8 mouse cellular contexts compared by ENCODE assay signal in genomic region chr7:143548231-143548961, GRCm38 (mm10). TPM values are rescaled to one million over a fixed set of nuclear protein-coding genes. Genes with fewer than 3 reads are reported as not detected.
DNase-seq lines count a peak whose midpoint lies in the region; ATAC-seq and TF ChIP-seq lines count a peak whose summit lies in the region.

No protein-coding gene starts in this region.

- intact Hi-C loops in heart, postnatal 36 days (cut with DNase I), result no loop called here

- peaks cover 19% of the 10 kb centered on the region; the same call in 1 of the 2 replicates for H3K79me2 ChIP-seq in liver, adult 2 months (ENCODE audit: control insufficient read depth, insufficient read depth, low read length)

- under 1% methylated on average over 63 of the region's 63 CpGs for WGBS in heart, embryonic 10.5 days
- under 1% methylated on average over 36 of the region's 63 CpGs for WGBS in forebrain, embryonic 13.5 days
- WGBS in liver, adult 2 months, result under 1% methylated on average over 36 of the region's 63 CpGs
- WGBS in neural tube, embryonic 14.5 days, result under 1% methylated on average over 62 of the region's 63 CpGs

- peak overlapping the region; percentile 87 for H3K4me2 ChIP-seq in forebrain, embryonic 13.5 days
- peak overlapping the region; percentile 91 for H3K4me2 ChIP-seq in neural tube, embryonic 14.5 days (ENCODE audit: low read depth, low read length)

- H3K4me1 ChIP-seq in heart, embryonic 10.5 days, result peaks cover 19% of the 10 kb centered on the region
- peaks cover 41% of the 10 kb centered on the region for H3K4me1 ChIP-seq in forebrain, embryonic 13.5 days
- H3K4me1 ChIP-seq in liver, adult 2 months (ENCODE audit: control insufficient read depth, insufficient read depth, low read length), result peaks cover 8% of the 10 kb centered on the region
- H3K4me1 ChIP-seq in neural tube, embryonic 14.5 days (ENCODE audit: control insufficient read depth, insufficient read depth, low read length), result peaks cover 24% of the 10 kb centered on the region; the same call in 1 of the 2 replicates

- peak; percentile 23; the same call in 1 of the 2 replicates for TF ChIP-seq POLR2A in liver, adult 2 months (IDR thresholded peaks at IDR 0.05; ENCODE audit: extremely low read depth, insufficient read depth, low read length)

- H3K27ac ChIP-seq in heart, embryonic 10.5 days, result peak overlapping the region; percentile 98
- peak overlapping the region; percentile 83 for H3K27ac ChIP-seq in forebrain, embryonic 13.5 days
- peak overlapping the region; percentile 91 for H3K27ac ChIP-seq in liver, adult 2 months (replicated peaks; ENCODE audit: insufficient read depth, low read depth, low read length)
- H3K27ac ChIP-seq in neural tube, embryonic 14.5 days (ENCODE audit: low read depth, low read length), result peak overlapping the region; percentile 90

- H3K4me3 ChIP-seq in heart, embryonic 10.5 days, result peak overlapping the region; percentile 83
- peak overlapping the region; percentile 80 for H3K4me3 ChIP-seq in forebrain, embryonic 13.5 days
- peak overlapping the region; percentile 87 for H3K4me3 ChIP-seq in liver, adult 2 months (ENCODE audit: insufficient read depth, low read depth, low read length)
- peak overlapping the region; percentile 92 for H3K4me3 ChIP-seq in neural tube, embryonic 14.5 days (ENCODE audit: low read depth, low read length)

- peak; percentile 89 for DNase-seq in heart, embryonic 10.5 days (ENCODE audit: low spot score)
- DNase-seq in heart, postnatal 36 days, result no peak
- DNase-seq in 3134 (ENCODE audit: extremely low read depth, insufficient read length, low spot score), result peak; percentile 80
- DNase-seq in T-cell, adult 2 months (ENCODE audit: low spot score), result peak; percentile 87
- peak; percentile 60 for DNase-seq in liver, adult 2 months (ENCODE audit: extremely low read depth, low read depth, low spot score)
- no peak for DNase-seq in Muller cell, postnatal 12 days (ENCODE audit: inconsistent ontology term)

- H3K9me3 ChIP-seq in heart, embryonic 10.5 days, result no peaks in the 10 kb centered on the region
- H3K9me3 ChIP-seq in forebrain, embryonic 13.5 days (replicated peaks), result no peaks in the 10 kb centered on the region
- no peaks in the 10 kb centered on the region for H3K9me3 ChIP-seq in neural tube, embryonic 14.5 days (ENCODE audit: control insufficient read depth, low read length)

- H3K27me3 ChIP-seq in heart, embryonic 10.5 days (ENCODE audit: insufficient read depth, poor library complexity, severe bottlenecking), result no peaks in the 10 kb centered on the region
- H3K27me3 ChIP-seq in forebrain, embryonic 13.5 days, result no peaks in the 10 kb centered on the region
- no peaks in the 10 kb centered on the region for H3K27me3 ChIP-seq in liver, adult 2 months (ENCODE audit: control insufficient read depth, insufficient read depth, low read length)
- no peaks in the 10 kb centered on the region for H3K27me3 ChIP-seq in neural tube, embryonic 14.5 days (ENCODE audit: control insufficient read depth, insufficient read depth, low read length)

- H3K36me3 ChIP-seq in heart, embryonic 10.5 days, result peaks cover 5% of the 10 kb centered on the region; the same call in 1 of the 2 replicates
- peaks cover 18% of the 10 kb centered on the region; the same call in 1 of the 2 replicates for H3K36me3 ChIP-seq in forebrain, embryonic 13.5 days (ENCODE audit: poor library complexity, severe bottlenecking)
- H3K36me3 ChIP-seq in liver, adult 2 months (ENCODE audit: control insufficient read depth, insufficient read depth, low read length), result peaks cover 2% of the 10 kb centered on the region; the same call in 1 of the 2 replicates
- no peaks in the 10 kb centered on the region; the same call in 1 of the 2 replicates for H3K36me3 ChIP-seq in neural tube, embryonic 14.5 days (ENCODE audit: control insufficient read depth, insufficient read depth, low read length)

- peak overlapping the region; percentile 87 for H3K9ac ChIP-seq in forebrain, embryonic 13.5 days
- peak overlapping the region; percentile 98 for H3K9ac ChIP-seq in liver, adult 2 months (ENCODE audit: low read depth, low read length)
- H3K9ac ChIP-seq in neural tube, embryonic 14.5 days (replicated peaks; ENCODE audit: low read depth, low read length), result peak overlapping the region; percentile 86

- ATAC-seq in forebrain, embryonic 13.5 days, result peak; percentile 68
- ATAC-seq in neural tube, embryonic 14.5 days (ENCODE audit: low read depth), result peak; percentile 74

- TF ChIP-seq CTCF in liver, adult 2 months (IDR thresholded peaks at IDR 0.05; ENCODE audit: low read depth, low read length), result no peak

RNA-seq across cellular contexts. Expression of gene Nap1l4, which starts 0.5 kb away (rescaled TPM):
- polyA plus RNA-seq in heart, embryonic 10.5 days (2016; fragmentation: Nextera tagmentation; extraction: Ambion mirVana), result 291 and 318 TPM in 2 replicates
- total RNA-seq in heart, postnatal 36 days (2021), result 100 to 1,000 TPM; 181 to 193 TPM
- polyA plus RNA-seq in forebrain, embryonic 13.5 days (2015; fragmentation: Nextera tagmentation; extraction: Ambion mirVana), result 346 and 367 TPM in 2 replicates
- 40.7 and 42.0 TPM in 2 replicates for total RNA-seq in liver, adult 2 months (2014; rRNA removed)
- 24.0 and 25.7 TPM in 2 replicates for polyA plus RNA-seq in liver, adult 2 months (2012; rRNA removed)
- polyA plus RNA-seq in neural tube, embryonic 14.5 days (2014; fragmentation: Nextera tagmentation; extraction: Ambion mirVana), result 154 and 165 TPM in 2 replicates

RNA-seq across cellular contexts. Expression of gene Phlda2, which starts 45.4 kb away (rescaled TPM):
- 2.9 and 9.8 TPM in 2 replicates for polyA plus RNA-seq in heart, embryonic 10.5 days (2016; fragmentation: Nextera tagmentation; extraction: Ambion mirVana)
- not detected for total RNA-seq in heart, postnatal 36 days (2021)
- 0.55 TPM in 1 of 2 replicates, not detected in the other for polyA plus RNA-seq in forebrain, embryonic 13.5 days (2015; fragmentation: Nextera tagmentation; extraction: Ambion mirVana)
- 0.28 TPM in 1 of 2 replicates, not detected in the other for total RNA-seq in liver, adult 2 months (2014; rRNA removed)
- 0.40 TPM in 1 of 2 replicates, not detected in the other for polyA plus RNA-seq in liver, adult 2 months (2012; rRNA removed)
- polyA plus RNA-seq in neural tube, embryonic 14.5 days (2014; fragmentation: Nextera tagmentation; extraction: Ambion mirVana), result not detected in 2 replicates

RNA-seq across cellular contexts. Expression of gene Cars, which starts 51.5 kb away (rescaled TPM):
- 41.7 and 58.0 TPM in 2 replicates for polyA plus RNA-seq in heart, embryonic 10.5 days (2016; fragmentation: Nextera tagmentation; extraction: Ambion mirVana)
- 10 to 100 TPM; 22.6 to 23.6 TPM for total RNA-seq in heart, postnatal 36 days (2021)
- 64.4 and 73.7 TPM in 2 replicates for polyA plus RNA-seq in forebrain, embryonic 13.5 days (2015; fragmentation: Nextera tagmentation; extraction: Ambion mirVana)
- 13.6 and 17.9 TPM in 2 replicates for total RNA-seq in liver, adult 2 months (2014; rRNA removed)
- 15.2 and 20.0 TPM in 2 replicates for polyA plus RNA-seq in liver, adult 2 months (2012; rRNA removed)
- 65.0 and 67.2 TPM in 2 replicates for polyA plus RNA-seq in neural tube, embryonic 14.5 days (2014; fragmentation: Nextera tagmentation; extraction: Ambion mirVana)

Comparison
In these comparisons a context has a peak if more than half of its experiments do, and no peak if none do; other contexts are left out.
1. DNase-seq: peak in heart, embryonic 10.5 days (single experiment), 3134 (single experiment), T-cell, adult 2 months (single experiment) and liver, adult 2 months (single experiment); none in heart, postnatal 36 days (0 of 2) and Muller cell, postnatal 12 days (single experiment).
2. Peak in every context shown above with its lines, with median percentiles within 50 percentile points of each other: H3K27ac ChIP-seq, H3K4me3 ChIP-seq and H3K9ac ChIP-seq.